Mouse (Mus musculus): ENCODE results near the gene Mmp28.

Gene Mmp28

GRCm38 (mm10) chr11:83462711-83463244, at the start of gene Mmp28:
TSS of gene Mmp28 (minus strand) at chr11:83463071.
- DNase-seq: no peak

GRCm38 (mm10) chr11:83509521-83509920, 46.6 kb upstream of the Mmp28 start:
- DNase-seq: no peak

- no peak for DNase-seq
These were observed 41.4 kb upstream of the Mmp28 start for GRCm38 (mm10) chr11:83504308-83504707.

- DNase-seq: no peak
These were observed 32.7 kb upstream of the Mmp28 start for GRCm38 (mm10) chr11:83495571-83495970.

GRCm38 (mm10) chr11:83491488-83491887, 28.6 kb upstream of the Mmp28 start:
- no peak for DNase-seq

GRCm38 (mm10) chr11:83473235-83474016, 10.6 kb upstream of the Mmp28 start:
- DNase-seq: peak; percentile 28

- DNase-seq: peak; percentile 99
These were observed 9.7 kb upstream of the Mmp28 start, which contains the start of gene Taf15 for GRCm38 (mm10) chr11:83472324-83473234. TSS of gene Taf15 (plus strand) at chr11:83473086.

GRCm38 (mm10) chr11:83471766-83472165, 8.9 kb upstream of the Mmp28 start:
- DNase-seq: no peak

GRCm38 (mm10) chr11:83468765-83469164, 5.9 kb upstream of the Mmp28 start:
- no peak for DNase-seq

GRCm38 (mm10) chr11:83467120-83467652, 4.3 kb upstream of the Mmp28 start:
- DNase-seq: peak; percentile 41

- peak; percentile 80 for DNase-seq
These were observed 3.1 kb upstream of the Mmp28 start for GRCm38 (mm10) chr11:83465976-83466375.

GRCm38 (mm10) chr11:83461462-83462027, 1.3 kb downstream of the Mmp28 start:
- no peak for DNase-seq

- no peak for DNase-seq
These were observed 4.8 kb downstream of the Mmp28 start for GRCm38 (mm10) chr11:83457912-83458601.

- DNase-seq: no peak
These were observed 5.6 kb downstream of the Mmp28 start for GRCm38 (mm10) chr11:83457257-83457656.

GRCm38 (mm10) chr11:83455608-83456007, 7.3 kb downstream of the Mmp28 start:
- DNase-seq: no peak

- no peak for DNase-seq
These were observed 8.3 kb downstream of the Mmp28 start for GRCm38 (mm10) chr11:83454548-83454947.

GRCm38 (mm10) chr11:83451281-83451680, 11.6 kb downstream of the Mmp28 start:
- no peak for DNase-seq

- DNase-seq: no peak
These were observed 12.3 kb downstream of the Mmp28 start for GRCm38 (mm10) chr11:83450550-83450949.

GRCm38 (mm10) chr11:83449298-83449697, 13.6 kb downstream of the Mmp28 start:
- DNase-seq: no peak

GRCm38 (mm10) chr11:83448927-83449236, 14.0 kb downstream of the Mmp28 start:
- no peak for DNase-seq

- DNase-seq: no peak
These were observed 14.6 kb downstream of the Mmp28 start for GRCm38 (mm10) chr11:83448021-83448926.

Data from cerebellum, adult 11 months (tissue).